Mouse (Mus musculus) lung, postnatal 10 days (tissue): ENCODE data around the gene Slc37a2.

Experiments used
- DNase-seq: peaks from one replicate; pipeline ENCODE4 v3.0.0; 2021

Gene Slc37a2

DNA sequence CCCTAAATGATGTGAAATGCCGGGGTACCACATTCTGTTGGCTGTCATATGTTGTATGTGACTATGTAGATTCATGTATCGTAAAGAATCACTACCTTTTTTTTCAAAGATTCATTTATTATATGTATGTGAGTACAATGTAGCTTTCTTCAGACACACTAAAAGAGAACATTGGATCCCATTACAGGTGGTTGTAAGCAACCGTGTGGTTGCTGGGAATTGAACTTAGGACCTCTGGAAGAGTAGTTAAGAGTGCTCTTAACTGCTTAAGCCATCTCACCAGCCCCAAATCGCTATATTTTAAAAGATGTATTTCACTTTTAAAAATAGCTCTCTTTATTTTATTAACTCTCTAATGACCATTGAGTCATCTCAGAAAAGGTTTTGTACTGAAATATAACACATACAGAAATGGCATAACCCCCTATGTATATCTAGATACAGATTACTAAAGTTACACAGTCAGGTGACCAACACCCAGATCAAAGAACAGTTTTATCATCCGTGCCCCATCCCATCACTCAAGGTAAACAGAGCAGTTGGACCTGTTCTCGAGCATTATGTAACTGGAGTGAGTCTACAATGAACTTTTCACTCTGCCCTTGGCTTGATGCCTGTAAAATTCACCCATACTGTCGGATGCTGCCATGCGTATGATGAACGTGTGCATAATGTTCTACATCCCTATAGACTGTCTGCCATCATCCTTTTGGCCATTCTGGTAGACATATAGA lies 41.0 kb downstream of the Slc37a2 start:
- DNase-seq: no peak

- DNase-seq: no peak
These were observed 42.3 kb downstream of the Slc37a2 start for GRCm38 (mm10) chr9:37213060-37213738.

DNA sequence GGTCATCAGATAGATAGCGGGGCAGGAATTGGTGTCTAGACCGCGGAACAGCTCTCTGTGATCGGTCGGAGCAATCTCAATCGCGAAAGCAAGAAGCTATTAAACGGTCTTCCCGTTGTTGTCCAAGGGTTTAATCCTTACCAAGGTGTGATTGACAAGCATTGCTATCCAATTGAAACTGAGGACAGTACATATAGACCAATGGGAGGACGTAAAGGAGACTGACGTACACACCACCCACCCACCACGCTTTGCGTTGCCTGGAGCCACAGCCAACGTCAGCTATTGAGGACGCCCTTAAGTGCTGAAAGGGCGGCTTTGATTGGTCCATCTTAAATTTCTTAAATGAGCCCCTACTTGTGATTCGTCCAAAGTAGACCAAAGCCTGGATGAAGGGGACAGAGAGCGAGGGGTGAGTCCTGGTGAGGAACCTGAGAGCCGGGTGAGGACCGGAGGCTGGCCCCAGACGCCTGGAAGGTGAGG lies 47.6 kb downstream of the Slc37a2 start, which contains the start of gene Tmem218:
TSS of gene Tmem218 (plus strand) at position 295 of the 483 bp plus-strand sequence.
- peak; percentile 96 for DNase-seq

- DNase-seq: no peak
These were observed 51.7 kb downstream of the Slc37a2 start for GRCm38 (mm10) chr9:37203884-37204283.

- peak; percentile 50 for DNase-seq
These were observed 55.1 kb downstream of the Slc37a2 start for GRCm38 (mm10) chr9:37200414-37200813.

DNA sequence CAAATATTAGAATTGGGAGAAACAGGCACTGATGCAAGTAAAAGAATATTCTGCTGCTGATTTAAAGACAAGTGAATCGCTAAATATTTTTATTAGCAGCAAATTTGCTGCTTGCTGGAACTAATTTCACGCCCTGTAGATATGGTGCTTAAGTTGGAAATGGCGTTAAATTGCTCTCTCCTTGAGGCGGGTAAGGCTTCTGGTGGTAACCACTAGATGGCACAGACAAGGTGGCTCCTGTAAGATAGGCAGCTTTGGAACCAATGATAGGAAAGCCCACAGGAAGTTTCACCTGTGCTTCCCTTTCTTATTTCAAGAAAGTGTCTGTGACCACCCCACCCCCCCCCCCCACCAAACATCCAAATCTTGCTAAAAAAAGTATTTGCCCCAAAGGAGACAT lies 58.5 kb downstream of the Slc37a2 start:
- no peak for DNase-seq

DNA sequence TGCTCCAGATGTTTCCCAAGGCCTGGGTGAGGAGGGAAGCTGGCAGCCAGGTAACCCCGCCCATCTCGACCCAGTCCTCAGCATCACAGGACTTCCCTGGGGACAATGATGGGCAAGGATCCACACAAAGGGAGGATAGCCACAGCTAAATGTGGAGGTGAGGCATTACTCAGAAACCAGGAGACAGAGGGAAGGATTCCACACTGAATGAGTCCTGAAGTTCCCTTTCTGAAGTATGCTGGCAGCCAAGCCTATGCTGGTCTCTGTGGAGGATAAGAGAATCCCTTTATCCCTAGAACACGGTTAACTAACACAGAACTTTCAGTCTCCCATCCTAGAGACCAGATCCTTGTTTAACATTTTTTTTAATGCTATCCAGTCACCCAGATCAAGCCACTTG lies 67.5 kb downstream of the Slc37a2 start:
- no peak for DNase-seq

- no peak for DNase-seq
These were observed 68.1 kb downstream of the Slc37a2 start for GRCm38 (mm10) chr9:37187407-37187806.

DNA sequence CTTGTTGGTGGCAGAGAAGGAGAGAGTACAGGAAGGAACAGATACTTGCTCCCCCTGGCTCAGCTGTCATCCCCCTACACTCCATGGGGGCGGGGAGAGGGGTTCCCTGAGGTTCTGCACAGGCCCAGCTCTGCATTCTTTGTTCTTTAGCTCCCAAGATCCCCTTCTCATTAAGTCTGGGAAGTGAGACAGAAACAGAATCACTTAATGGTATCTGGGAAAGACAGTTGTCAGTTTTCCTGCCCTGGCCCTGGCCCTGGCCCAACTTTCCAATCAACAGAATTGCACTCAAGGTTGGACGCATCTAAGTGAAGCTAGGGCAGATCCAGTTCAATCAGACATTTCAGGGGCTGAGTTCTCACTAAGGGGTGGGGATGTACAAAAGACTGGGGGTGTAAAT lies 72.4 kb downstream of the Slc37a2 start:
- DNase-seq: no peak

DNA sequence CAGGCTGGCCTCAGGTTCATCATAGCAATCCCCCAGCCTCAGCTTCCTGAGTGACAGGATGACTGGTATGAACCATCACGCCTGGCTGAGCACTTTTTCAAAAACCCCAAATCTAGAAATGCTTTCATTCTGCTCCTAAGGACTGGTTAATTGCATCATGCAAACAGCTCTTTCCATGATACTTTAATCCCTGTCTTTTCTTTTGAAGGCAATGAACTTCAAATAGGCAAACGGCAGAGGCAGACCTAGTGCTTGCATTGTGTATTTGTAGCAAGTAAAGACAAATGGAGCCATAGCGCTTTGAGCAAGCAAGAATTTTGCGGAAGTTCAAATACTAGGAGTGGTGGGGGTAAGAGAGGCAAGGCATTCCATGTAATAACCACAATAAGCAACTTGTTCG lies 73.9 kb downstream of the Slc37a2 start:
- DNase-seq: no peak

DNA sequence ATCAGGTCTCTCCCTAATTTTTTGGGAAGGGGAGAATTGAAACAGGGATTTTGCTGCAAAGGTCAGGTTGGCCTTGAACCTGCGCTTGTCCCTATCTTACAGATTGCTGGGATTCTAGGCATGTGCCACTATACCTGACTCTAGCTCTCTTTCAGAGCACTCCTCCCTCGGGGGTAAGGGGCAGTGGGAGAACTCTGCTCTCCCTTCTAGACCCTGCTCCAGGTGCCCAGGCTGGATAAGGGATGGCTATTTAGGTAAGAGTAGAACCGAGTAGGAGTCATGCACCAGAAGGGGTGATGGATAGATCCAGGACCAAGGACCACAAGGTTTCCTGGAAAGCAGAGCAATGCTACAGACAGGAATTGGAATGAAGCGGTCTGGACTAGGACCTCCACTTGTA lies 75.9 kb downstream of the Slc37a2 start:
- no peak for DNase-seq

GRCm38 (mm10) chr9:37178911-37179310 lies 76.6 kb downstream of the Slc37a2 start:
- peak; percentile 25 for DNase-seq
